Mouse (Mus musculus) CH12.LX (cell line): Measurements from ENCODE around the gene Sppl2a. TPM values are rescaled to one million over a fixed set of nuclear protein-coding genes. Genes with fewer than 3 reads are reported as not detected.

Source experiments
- DNase-seq: peaks from one replicate; pipeline ENCODE4 v3.0.0-alpha.2; 2013; ENCODE audit errors: extremely low read depth
- H3K27ac ChIP-seq: 2 replicates; pipeline ENCODE4 v1.5.1; 2012; ENCODE audit warnings: low read depth, mild to moderate bottlenecking, control low read depth, moderate library complexity; ENCODE audit not compliant: insufficient read depth
- H3K27me3 ChIP-seq: replicated peaks from 2 replicates; pipeline ENCODE3; 2012; ENCODE audit warnings: inconsistent platforms
- H3K36me3 ChIP-seq, 2 experiments: replicated peaks in 1 of 2; 2 replicates each; pipeline versions ENCODE3 to v1.6.1; 2012; ENCODE audit warnings: inconsistent platforms in 1 of 2, low read length in 1 of 2, mild to moderate bottlenecking in 1 of 2, mixed read lengths in 1 of 2, moderate library complexity in 1 of 2; ENCODE audit not compliant: control insufficient read depth in 1 of 2, insufficient read depth in 1 of 2
- H3K4me1 ChIP-seq, 2 experiments: 2 replicates each; pipeline ENCODE4 v1.6.1; 2012; ENCODE audit warnings: inconsistent platforms in 1 of 2, moderate library complexity in 1 of 2; ENCODE audit not compliant: insufficient read depth in 2 of 2, control insufficient read depth in 1 of 2
- H3K4me2 ChIP-seq: 2 replicates; pipeline ENCODE4 v1.6.1; 2012; ENCODE audit warnings: low read depth, mild to moderate bottlenecking, control low read depth; ENCODE audit not compliant: poor library complexity, insufficient read depth, severe bottlenecking
- H3K4me3 ChIP-seq, 3 experiments: fragments of 150-350 bp in 1 of 3; sonication (generic) in 1 of 3; replicated peaks in 1 of 3; 2 replicates each; pipeline versions ENCODE3 to v1.5.1; 2011 to 2012; ENCODE audit warnings: low read depth in 2 of 3, low read length in 2 of 3, mild to moderate bottlenecking in 2 of 3, moderate library complexity in 2 of 3, control low read depth in 1 of 3, improper control_type of control experiment in 1 of 3, inconsistent platforms in 1 of 3, mixed read lengths in 1 of 3; ENCODE audit not compliant: poor library complexity in 1 of 3
- H3K79me2 ChIP-seq: replicated peaks from 2 replicates; pipeline ENCODE4 v1.6.1; 2012; ENCODE audit warnings: mild to moderate bottlenecking, moderate library complexity; ENCODE audit not compliant: control insufficient read depth, poor library complexity, insufficient read depth, severe bottlenecking; ENCODE audit errors: extremely low read depth
- H3K9ac ChIP-seq: 2 replicates; pipeline ENCODE4 v1.6.1; 2012; ENCODE audit warnings: low read depth, mild to moderate bottlenecking, control low read depth, moderate library complexity; ENCODE audit not compliant: insufficient read depth
- H3K9me3 ChIP-seq: replicated peaks from 2 replicates; pipeline ENCODE3; 2012; ENCODE audit warnings: low read length, inconsistent platforms, mixed read lengths
- BHLHE40 ChIP-seq: IDR thresholded peaks from 2 replicates; pipeline ENCODE4 v1.6.1; 2011; ENCODE audit warnings: mild to moderate bottlenecking, low read depth, low read length, improper control_type of control experiment
- CHD2 ChIP-seq: IDR thresholded peaks from 2 replicates; pipeline ENCODE4 v1.6.1; 2011; ENCODE audit warnings: low read length, improper control_type of control experiment
- CTCF ChIP-seq, 2 experiments: IDR thresholded peaks in 1 of 2; conservative IDR thresholded peaks in 1 of 2; 2 replicates each; pipeline ENCODE4 v1.5.1; 2011 to 2012; ENCODE audit warnings: low read depth in 2 of 2, low read length in 2 of 2, improper control_type of control experiment in 1 of 2, inconsistent platforms in 1 of 2, mild to moderate bottlenecking in 1 of 2, moderate library complexity in 1 of 2
- ELF1 ChIP-seq: IDR thresholded peaks from 2 replicates; pipeline ENCODE4 v1.6.1; 2014; ENCODE audit warnings: low read depth, mild to moderate bottlenecking, inconsistent platforms, low read length, improper control_type of control experiment
- EP300 ChIP-seq: IDR thresholded peaks from 2 replicates; pipeline ENCODE4 v1.6.1; 2011; ENCODE audit warnings: low read length, improper control_type of control experiment
- ETS1 ChIP-seq: conservative IDR thresholded peaks from 2 replicates; pipeline ENCODE4 v1.6.1; 2012; ENCODE audit warnings: low read depth, mild to moderate bottlenecking, inconsistent platforms, low read length, improper control_type of control experiment, moderate library complexity
- GABPA ChIP-seq: IDR thresholded peaks from 2 replicates; pipeline ENCODE4 v1.6.1; 2012; ENCODE audit warnings: low read depth, low read length, improper control_type of control experiment, inconsistent platforms; ENCODE audit not compliant: insufficient replicate concordance
- HCFC1 ChIP-seq: IDR thresholded peaks from 2 replicates; pipeline ENCODE4 v1.6.1; 2012; ENCODE audit warnings: low read depth, mild to moderate bottlenecking, inconsistent platforms, low read length, improper control_type of control experiment
- IRF4 ChIP-seq: IDR thresholded peaks from 2 replicates; pipeline ENCODE4 v1.6.1; 2014; ENCODE audit warnings: low read depth, mild to moderate bottlenecking, inconsistent platforms, low read length, improper control_type of control experiment
- JUN ChIP-seq: IDR thresholded peaks from 2 replicates; pipeline ENCODE4 v1.6.1; 2011; ENCODE audit warnings: low read depth, mild to moderate bottlenecking, low read length, improper control_type of control experiment, moderate library complexity; ENCODE audit not compliant: insufficient read depth
- JUND ChIP-seq: conservative IDR thresholded peaks from 2 replicates; pipeline ENCODE4 v1.6.1; 2011; ENCODE audit warnings: low read depth, low read length, improper control_type of control experiment
- KAT2A ChIP-seq: IDR thresholded peaks from 2 replicates; pipeline ENCODE4 v1.6.1; 2012; ENCODE audit warnings: low read length, improper control_type of control experiment, inconsistent platforms; ENCODE audit not compliant: insufficient replicate concordance
- MAFK ChIP-seq: IDR thresholded peaks from 2 replicates; pipeline ENCODE4 v1.6.1; 2011; ENCODE audit warnings: low read length, improper control_type of control experiment; ENCODE audit not compliant: insufficient replicate concordance
- MAX ChIP-seq: IDR thresholded peaks from 2 replicates; pipeline ENCODE4 v1.6.1; 2011; ENCODE audit warnings: low read length, improper control_type of control experiment
- MAZ ChIP-seq: IDR thresholded peaks from 2 replicates; pipeline ENCODE4 v1.6.1; 2012; ENCODE audit warnings: low read depth, mild to moderate bottlenecking, inconsistent platforms, low read length, improper control_type of control experiment, moderate library complexity
- MEF2A ChIP-seq: IDR thresholded peaks from 2 replicates; pipeline ENCODE4 v1.6.1; 2014; ENCODE audit warnings: low read depth, mild to moderate bottlenecking, inconsistent platforms, low read length, improper control_type of control experiment, borderline replicate concordance
- MXI1 ChIP-seq: IDR thresholded peaks from 2 replicates; pipeline ENCODE4 v1.6.1; 2011; ENCODE audit warnings: mild to moderate bottlenecking, low read depth, low read length, improper control_type of control experiment
- NELFE ChIP-seq: IDR thresholded peaks from 2 replicates; pipeline ENCODE4 v1.6.1; 2011; ENCODE audit warnings: low read depth, low read length, improper control_type of control experiment
- NRF1 ChIP-seq: IDR thresholded peaks from 2 replicates; pipeline ENCODE4 v1.6.1; 2014; ENCODE audit warnings: low read depth, mild to moderate bottlenecking, inconsistent platforms, low read length, improper control_type of control experiment, moderate library complexity
- PAX5 ChIP-seq: IDR thresholded peaks from 2 replicates; pipeline ENCODE4 v1.6.1; 2012; ENCODE audit warnings: low read length, inconsistent platforms, mixed read lengths
- POLR2A ChIP-seq: IDR thresholded peaks from 2 replicates; pipeline ENCODE4 v1.6.1; 2011; ENCODE audit warnings: low read depth, mild to moderate bottlenecking, improper control_type of control experiment, low read length
- POLR2AphosphoS2 ChIP-seq: IDR thresholded peaks from 2 replicates; pipeline ENCODE4 v1.6.1; 2011; ENCODE audit warnings: low read depth, low read length, improper control_type of control experiment
- RAD21 ChIP-seq: IDR thresholded peaks from 2 replicates; pipeline ENCODE4 v1.6.1; 2011; ENCODE audit warnings: low read depth, mild to moderate bottlenecking, low read length, improper control_type of control experiment, moderate library complexity
- SIN3A ChIP-seq: IDR thresholded peaks from 2 replicates; pipeline ENCODE4 v1.6.1; 2012; ENCODE audit warnings: low read length, improper control_type of control experiment, inconsistent platforms
- TBP ChIP-seq: conservative IDR thresholded peaks from 2 replicates; pipeline ENCODE4 v1.6.1; 2011; ENCODE audit warnings: low read depth, low read length, improper control_type of control experiment
- TCF12 ChIP-seq: IDR thresholded peaks from 2 replicates; pipeline ENCODE4 v1.6.1; 2014; ENCODE audit warnings: low read depth, mild to moderate bottlenecking, inconsistent platforms, low read length, improper control_type of control experiment
- UBTF ChIP-seq: IDR thresholded peaks from 2 replicates; pipeline ENCODE4 v1.6.1; 2012; ENCODE audit warnings: low read depth, mild to moderate bottlenecking, inconsistent platforms, low read length, improper control_type of control experiment, moderate library complexity
- USF1 ChIP-seq: IDR thresholded peaks from 2 replicates; pipeline ENCODE4 v1.6.1; 2014; ENCODE audit warnings: low read depth, mild to moderate bottlenecking, inconsistent platforms, low read length, improper control_type of control experiment
- USF2 ChIP-seq: conservative IDR thresholded peaks from 2 replicates; pipeline ENCODE4 v1.6.1; 2011; ENCODE audit warnings: low read depth, low read length, improper control_type of control experiment
- ZMIZ1 ChIP-seq: IDR thresholded peaks from 2 replicates; pipeline ENCODE4 v1.6.1; 2012; ENCODE audit warnings: low read depth, mild to moderate bottlenecking, inconsistent platforms, low read length, improper control_type of control experiment
- dilution Hi-C: fragments of 300-500 bp; cut with MboI; formaldehyde crosslinking; loops from 2 replicates; pipeline ENCODE4 v1.14.3; 2020; ENCODE audit warnings: low sequenced_read_pairs; ENCODE audit not compliant: extremely low pct_unique_long_range_greater_than_20kb, extremely low pct_ligation_motif_present
- in situ Hi-C: fragments of 300-500 bp; cut with MboI; formaldehyde crosslinking; loops from 3 replicates; pipeline ENCODE4 v1.14.3; 2019; ENCODE audit warnings: low sequenced_read_pairs, low pct_ligation_motif_present, low pct_unique_long_range_greater_than_20kb, mixed read lengths
- polyA plus RNA-seq: library from polyadenylated mRNA; unstranded; fragments of >175 nt; gene quantifications from 2 replicates; pipeline ENCODE4 v1.2.1, GENCODE M21; 2012; ENCODE audit warnings: low read depth; ENCODE audit not compliant: insufficient read length
- total RNA-seq, 2 experiments: library from RNA; depleted of rRNA; stranded (reverse); fragments of 300-350 nt in 1 of 2; fragments of >200 nt in 1 of 2; gene quantifications; 2 replicates each; pipeline ENCODE4 v1.2.3; 2012 to 2014

Gene Sppl2a
- 29.8 and 37.4 TPM in 2 replicates for total RNA-seq (2012; rRNA removed)
- total RNA-seq (2014; rRNA removed) = 52.4 and 58.5 TPM in 2 replicates
- 34.0 and 35.3 TPM in 2 replicates for polyA plus RNA-seq

DNA sequence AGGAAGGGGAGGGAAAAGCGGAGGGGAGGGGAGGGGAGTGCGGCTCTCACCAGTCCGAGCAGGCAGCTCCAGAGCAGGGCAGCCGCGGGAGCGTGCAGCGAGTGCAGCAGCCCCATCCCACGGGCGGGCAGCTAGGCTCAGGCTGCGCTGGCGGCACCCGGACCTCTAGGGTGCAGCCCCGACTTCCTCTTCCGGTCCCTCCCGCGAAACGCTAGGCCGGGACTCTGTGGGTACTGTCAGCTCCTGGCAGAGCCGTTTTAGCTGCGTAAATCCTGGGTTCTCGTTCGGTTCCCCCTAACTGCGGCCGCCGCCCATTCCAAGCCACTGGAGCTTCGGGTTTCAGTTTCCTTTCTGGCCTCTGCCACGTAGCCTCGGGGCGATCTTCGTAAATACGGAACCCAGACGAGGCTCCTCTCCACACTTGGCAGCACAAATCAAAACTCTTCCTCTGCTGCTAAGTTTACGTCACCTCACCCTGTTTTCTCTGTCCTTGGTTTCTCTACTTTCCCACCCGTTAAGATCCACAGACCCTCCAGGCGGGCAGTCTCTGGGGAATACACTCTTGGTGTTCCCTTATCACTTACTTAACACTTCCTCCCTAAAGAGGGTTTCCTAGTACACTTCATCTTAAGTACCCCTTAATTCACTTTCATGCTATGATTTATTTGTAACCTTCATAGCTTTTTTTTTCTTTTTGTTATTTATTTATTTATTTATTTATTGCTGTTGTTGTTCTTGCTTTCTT is at the start of gene Sppl2a:
Sppl2a (minus strand) TSS at position 339 of the 745 bp plus-strand sequence.
- Histone ChIP-seq H3K9me3 (no peaks in the 10 kb centered on the region), H3K4me3 (peak within 1 kb of the TSS; percentile 75 to 84 (median 81))
- peak; percentile 80 for TF ChIP-seq MAZ
- TF ChIP-seq POLR2A = peak; percentile 95
- TF ChIP-seq GABPA = no peak
- peak; percentile 94 for TF ChIP-seq TCF12
- no peak for TF ChIP-seq MAFK
- peak; percentile 94 for TF ChIP-seq UBTF
- TF ChIP-seq USF2 = no peak
- peak; percentile 60; the same call in 1 of the 2 replicates for TF ChIP-seq MEF2A
- TF ChIP-seq KAT2A = peak; percentile 63; the same call in 1 of the 2 replicates
- peak; percentile 67 for TF ChIP-seq MAX
- TF ChIP-seq SIN3A = peak; percentile 81
- TF ChIP-seq CHD2 = 0 out of 2 replicates have a peak, but pooled peaks have one; percentile 36
- peak; percentile 56; the same call in 1 of the 2 replicates for TF ChIP-seq IRF4
- TF ChIP-seq TBP = peak; percentile 83
- 0 out of 2 replicates have a peak, but pooled peaks have one; percentile 27 for TF ChIP-seq EP300
- 0 out of 2 replicates have a peak, but pooled peaks have one; percentile 39 for TF ChIP-seq BHLHE40
- peak; percentile 54; the same call in 1 of the 2 replicates for TF ChIP-seq NRF1
- TF ChIP-seq HCFC1 = peak; percentile 88
- no peak for TF ChIP-seq USF1
- TF ChIP-seq ETS1 = peak; percentile 31; the same call in 1 of the 2 replicates
- TF ChIP-seq CTCF (conservative IDR thresholded peaks at IDR 0.05 in 1 of 2, IDR thresholded peaks at IDR 0.05 in 1 of 2; ENCODE audit: low read depth in 2 of 2, low read length in 2 of 2) = peak in 1 of 2 experiments; percentile 16; a peak in 1 of 4 replicates
- no peak for TF ChIP-seq RAD21
- peak; percentile 94 for TF ChIP-seq NELFE
- TF ChIP-seq ELF1 = peak; percentile 90
- peak; percentile 65 for TF ChIP-seq MXI1
- TF ChIP-seq JUN = no peak
- TF ChIP-seq JUND = no peak
- peak; percentile 94 for TF ChIP-seq ZMIZ1
- no peak for TF ChIP-seq PAX5
- peak; percentile 84 for TF ChIP-seq POLR2AphosphoS2
- TF ChIP-seq, all 38 proteins: peak for 22
- Histone ChIP-seq H3K36me3 (peaks cover 2 to 19% of the 10 kb centered on the region in 2 experiments), H3K27me3 (no peaks in the 10 kb centered on the region), H3K4me2 (peak within 1 kb of the TSS; percentile 84), H3K27ac (peak within 1 kb of the TSS; percentile 58), H3K4me1 (peaks cover 3 to 29% of the 10 kb centered on the region in 2 experiments; a peak in 3 of 4 replicates), H3K79me2 (peaks cover 10% of the 10 kb centered on the region), H3K9ac (peak within 1 kb of the TSS; percentile 85)
- in situ Hi-C loops = no loop called here
- dilution Hi-C loops = no loop called here
- peak; percentile 88 for DNase-seq
